Mouse (Mus musculus) thymus, postnatal 10 days (tissue): ENCODE measurements around the gene Rps11.
A peak's percentile ranks its signal among the peaks of the same experiment; 100 is the strongest.

ENCODE experiments used
- DNase-seq, 2 experiments: peaks; one replicate each; pipeline ENCODE4 v3.0.0; 2021; ENCODE audit warnings: low spot score in 2 of 2

Rps11 gene

DNA sequence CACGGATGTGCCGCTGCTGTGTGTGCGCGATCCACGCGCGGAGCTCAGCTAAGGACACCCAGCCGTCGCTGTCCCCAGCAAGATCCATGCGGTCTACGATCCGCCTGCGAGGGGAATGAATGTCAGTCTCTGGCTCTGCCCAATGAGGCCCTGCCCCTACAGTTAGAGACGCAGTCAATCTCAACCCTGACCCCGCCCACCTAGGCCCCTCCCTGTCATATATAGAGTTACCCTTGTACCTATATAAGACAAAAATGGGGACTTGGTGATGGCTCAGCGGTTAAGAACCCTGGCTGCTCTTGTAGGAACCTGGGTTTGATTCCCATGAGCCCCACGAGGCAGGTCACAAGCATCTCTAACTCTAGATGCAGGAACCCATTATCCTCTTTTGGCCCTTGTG, 35.6 kb downstream of the Rps11 start:
- no peak for DNase-seq

DNA sequence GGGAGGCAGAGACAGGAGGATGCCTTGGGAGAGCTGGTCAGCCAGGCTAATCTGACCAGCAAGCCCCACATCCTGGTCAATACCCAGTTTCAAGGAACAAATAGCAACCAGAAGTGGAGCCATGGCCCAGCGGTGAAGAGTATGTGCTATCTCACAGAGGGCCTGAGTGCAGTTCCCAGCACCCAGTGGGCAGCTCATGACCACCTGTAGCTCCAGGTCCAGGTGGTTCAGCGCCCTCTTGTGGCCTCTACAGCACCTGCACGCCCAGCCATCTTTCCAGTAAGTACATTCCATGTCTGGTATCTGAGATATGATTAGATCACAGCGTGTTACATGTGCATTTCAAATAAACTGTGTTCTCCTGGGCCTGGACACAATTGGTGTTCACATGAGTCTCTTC, 38.2 kb downstream of the Rps11 start:
- DNase-seq = no peak

GRCm38 (mm10) chr7:45083300-45083890, 40.8 kb downstream of the Rps11 start:
- DNase-seq = peak; percentile 20 to 32

- peak; percentile 28 to 34 for DNase-seq
These were observed 41.6 kb downstream of the Rps11 start for GRCm38 (mm10) chr7:45082401-45083299.

- no peak for DNase-seq
These were observed 43.2 kb downstream of the Rps11 start for GRCm38 (mm10) chr7:45081016-45081415.

DNA sequence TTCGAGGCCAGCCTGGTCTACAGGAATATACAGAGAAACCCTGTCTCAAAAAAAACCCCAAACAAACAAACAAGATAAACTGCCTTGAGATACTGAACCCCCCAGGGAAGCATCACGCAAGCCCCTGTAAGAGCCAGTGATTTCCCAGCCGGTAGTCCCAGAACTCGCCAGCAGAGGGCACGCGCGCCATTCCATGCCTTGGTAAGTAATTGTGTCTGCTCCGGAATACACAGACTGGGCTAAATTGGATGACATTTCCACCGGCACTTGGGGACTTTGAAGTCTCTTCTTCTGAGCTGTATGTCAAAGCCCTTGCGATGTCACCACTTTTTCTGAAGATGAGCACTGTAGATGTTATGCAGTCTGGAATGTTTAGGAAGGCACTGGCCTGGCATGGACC, 44.4 kb downstream of the Rps11 start:
- peak; percentile 82 to 94 for DNase-seq

DNA sequence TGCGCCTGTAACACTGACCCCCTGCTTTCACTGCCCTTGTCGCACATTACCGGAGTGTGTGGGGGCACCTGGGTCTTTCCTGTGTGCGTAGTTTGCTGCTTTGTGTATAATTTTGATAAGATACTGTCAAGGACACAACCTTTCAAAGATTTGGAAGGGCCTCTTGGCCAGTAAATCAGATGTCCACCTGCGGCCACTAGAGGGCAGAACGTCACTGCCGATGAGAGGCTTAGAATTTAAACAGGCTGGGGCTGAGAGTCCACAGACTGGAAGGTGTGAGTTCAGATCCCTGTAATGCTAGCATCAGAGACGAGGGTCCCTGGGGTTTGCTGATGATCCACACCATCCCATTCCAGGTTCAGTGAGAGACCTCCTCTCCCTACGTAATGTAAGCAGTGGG, 45.7 kb downstream of the Rps11 start:
- peak; percentile 52 to 76 for DNase-seq

GRCm38 (mm10) chr7:45077829-45078228, 46.4 kb downstream of the Rps11 start:
- DNase-seq = no peak

GRCm38 (mm10) chr7:45077322-45077721, 46.9 kb downstream of the Rps11 start:
- DNase-seq = no peak

GRCm38 (mm10) chr7:45076501-45076900, 47.7 kb downstream of the Rps11 start:
- DNase-seq = no peak

DNA sequence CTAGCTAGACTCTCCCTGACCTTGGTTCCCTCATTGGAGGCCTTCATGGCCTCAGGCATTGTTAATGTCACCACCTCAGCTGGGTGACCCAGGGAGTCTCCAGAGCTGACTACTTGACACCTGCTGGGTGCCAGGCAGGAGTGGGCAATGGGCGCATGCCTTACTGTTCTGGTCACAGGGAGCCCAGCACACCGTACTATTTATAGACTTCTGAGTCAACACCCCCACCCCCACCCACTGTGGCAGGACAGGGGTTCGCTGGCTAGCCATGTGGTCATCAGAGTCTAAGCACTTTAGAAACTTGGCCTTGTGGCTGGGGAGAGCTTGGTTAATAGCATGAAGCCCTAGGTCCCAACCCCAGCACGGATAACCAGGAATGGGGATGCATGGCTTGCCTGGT, 48.8 kb downstream of the Rps11 start:
- DNase-seq = no peak

DNA sequence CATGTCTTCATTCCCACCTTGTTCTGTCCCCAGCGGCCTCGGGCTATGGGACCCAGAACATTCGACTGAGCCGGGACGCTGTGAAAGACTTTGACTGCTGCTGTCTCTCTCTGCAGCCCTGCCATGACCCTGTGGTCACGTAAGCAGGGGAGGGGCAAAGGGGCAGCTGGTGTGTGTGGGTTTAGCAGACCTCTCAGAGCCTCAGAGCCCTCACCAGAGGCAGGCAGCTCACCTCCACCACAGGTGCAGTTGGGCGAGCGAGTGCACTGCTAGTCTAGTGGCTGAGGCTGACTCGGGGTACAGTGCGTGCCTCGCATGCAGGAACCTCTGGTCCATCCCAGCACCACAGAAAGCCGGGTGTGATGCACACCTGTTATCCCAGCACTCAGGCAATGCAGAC, 50.3 kb downstream of the Rps11 start:
- no peak for DNase-seq

- DNase-seq = no peak
These were observed 51.0 kb downstream of the Rps11 start for GRCm38 (mm10) chr7:45073171-45073707.
